Mouse (Mus musculus) heart, adult 2 months (tissue): Measurements from ENCODE around the gene Tmem107.
A peak's percentile ranks its signal among the peaks of the same experiment; 100 is the strongest.

Experiments used
- CTCF ChIP-seq: fragments of 200-600 bp; IDR thresholded peaks from 2 replicates; pipeline ENCODE4 v1.8.1; 2022; ENCODE audit warnings: antibody characterized with exemption, mild to moderate bottlenecking, moderate library complexity
- POLR2A ChIP-seq: fragments of 200-500 bp; IDR thresholded peaks from 2 replicates; pipeline ENCODE4 v1.6.1; 2011; ENCODE audit warnings: mild to moderate bottlenecking, low read depth, low read length, control low read depth; ENCODE audit not compliant: insufficient read depth

DNA sequence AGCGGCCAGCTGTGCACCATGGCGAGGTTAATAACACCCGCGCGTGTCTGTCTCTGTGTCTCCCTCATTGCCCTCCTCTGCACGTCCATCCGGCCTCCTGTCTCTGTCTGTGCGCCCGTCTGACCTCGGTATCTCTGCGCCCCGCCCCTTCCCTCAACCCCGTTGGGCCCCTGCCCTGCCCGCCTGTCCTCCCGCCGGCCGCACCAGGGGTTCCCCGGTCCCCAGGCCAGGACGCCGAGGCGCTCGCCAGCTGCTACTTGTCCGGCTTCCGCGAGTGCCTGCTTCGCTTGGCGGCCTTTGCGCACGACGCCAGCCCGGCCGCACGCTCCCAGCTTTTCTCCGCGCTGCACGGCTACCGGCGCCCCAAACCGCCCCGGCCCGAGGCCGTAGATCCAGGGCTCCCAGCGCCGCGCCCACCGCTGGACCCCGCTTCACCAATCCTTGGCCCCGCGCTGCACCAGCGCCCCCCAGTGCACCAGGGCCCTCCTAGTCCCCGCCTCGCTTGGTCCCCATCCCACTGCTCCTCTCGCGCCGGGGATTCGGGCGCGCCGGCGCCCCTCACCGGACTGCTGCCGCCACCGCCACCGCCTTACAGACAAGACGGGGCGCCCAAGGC, 51.8 kb downstream of the Tmem107 start, which contains the start of gene 9130213A22Rik:
- no peak for TF ChIP-seq POLR2A
- TF ChIP-seq CTCF: peak; percentile 82
